Mouse (Mus musculus) brain, embryonic 14.5 days (tissue): Measurements from ENCODE around the gene Phospho1.

ENCODE experiments used
- CTCF ChIP-seq: fragments of 200-500 bp; IDR thresholded peaks from 2 replicates; pipeline ENCODE4 v1.5.1; 2012; ENCODE audit warnings: inconsistent platforms, mild to moderate bottlenecking, moderate library complexity, borderline replicate concordance; ENCODE audit not compliant: insufficient read depth, insufficient read length; ENCODE audit errors: extremely low read depth
- POLR2A ChIP-seq: fragments of 200-500 bp; IDR thresholded peaks from 2 replicates; pipeline ENCODE4 v1.6.1; 2012; ENCODE audit warnings: mild to moderate bottlenecking, inconsistent platforms, borderline replicate concordance; ENCODE audit not compliant: poor library complexity, insufficient read depth, insufficient read length, severe bottlenecking; ENCODE audit errors: extremely low read depth

- TF ChIP-seq CTCF = no peak
- no peak for TF ChIP-seq POLR2A
Measured at GRCm38 (mm10) chr11:95858528-95859467, 34.5 kb downstream of the Phospho1 start.
